Mouse (Mus musculus) cerebellum, adult 2 months (tissue): ENCODE results near the gene Entr1. TPM values are rescaled to one million over a fixed set of nuclear protein-coding genes. Genes with fewer than 3 reads are reported as not detected.

Experiments used
- DNase-seq, 2 experiments: peaks; one replicate each; pipeline ENCODE4 v3.0.0; 2021
- H3K27ac ChIP-seq: fragments of 200-500 bp; 2 replicates; pipeline ENCODE4 v1.5.1; 2012; ENCODE audit warnings: low read length, control low read depth, inconsistent platforms; ENCODE audit not compliant: insufficient read depth
- H3K27me3 ChIP-seq: fragments of 200-500 bp; 2 replicates; pipeline ENCODE4 v1.6.1; 2012; ENCODE audit warnings: inconsistent platforms, mild to moderate bottlenecking, low read length, moderate library complexity; ENCODE audit not compliant: control insufficient read depth, insufficient read depth
- H3K4me1 ChIP-seq: fragments of 200-500 bp; 2 replicates; pipeline ENCODE4 v1.6.1; 2011; ENCODE audit warnings: low read length; ENCODE audit not compliant: control insufficient read depth, insufficient read depth
- H3K4me3 ChIP-seq: fragments of 200-500 bp; replicated peaks from 2 replicates; pipeline ENCODE3; 2011; ENCODE audit warnings: mild to moderate bottlenecking, low read depth, low read length, control low read depth; ENCODE audit not compliant: insufficient read depth
- CTCF ChIP-seq: fragments of 200-500 bp; IDR thresholded peaks from 2 replicates; pipeline ENCODE4 v1.5.1; 2011; ENCODE audit warnings: low read depth, mild to moderate bottlenecking, control low read depth, low read length, moderate library complexity, borderline replicate concordance; ENCODE audit not compliant: insufficient read depth
- POLR2A ChIP-seq: fragments of 200-500 bp; IDR thresholded peaks from 2 replicates; pipeline ENCODE4 v1.6.1; 2011; ENCODE audit warnings: low read length, control low read depth, borderline replicate concordance; ENCODE audit not compliant: insufficient read depth
- WGBS: fragments of 180-500 bp; shearing (Covaris S2); methylation state at CpG from one replicate; pipeline ENCODE4 v1.1.7; 2018; 5-methylcytosine and 5-hydroxymethylcytosine counted together
- polyA plus RNA-seq: library from polyadenylated mRNA; depleted of rRNA; stranded (reverse); fragments of >200 nt; gene quantifications from 2 replicates; pipeline ENCODE4 v1.2.3, GENCODE M21; 2012

Gene Entr1
- polyA plus RNA-seq, 1 experiment: 289 TPM

DNA sequence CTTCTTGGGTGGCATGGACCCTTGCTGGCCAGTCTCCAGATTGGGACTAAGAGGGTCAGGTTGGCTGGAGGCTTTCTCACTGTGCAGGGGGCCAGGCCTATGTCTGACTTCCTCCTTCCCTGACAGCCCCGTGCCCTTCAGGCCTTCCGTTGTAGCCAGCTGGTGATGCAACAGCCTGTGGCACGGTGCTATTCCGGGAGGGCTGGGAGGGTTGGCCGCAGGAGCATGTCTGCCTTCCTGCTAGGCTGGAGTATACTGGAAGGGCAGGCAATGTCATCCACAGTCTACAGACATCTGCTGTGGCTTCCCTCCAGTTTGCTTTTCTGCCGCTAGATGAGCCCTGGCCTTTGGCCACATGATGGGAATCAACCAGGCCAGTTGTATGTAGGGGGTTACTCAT is 29.1 kb downstream of the Entr1 start:
- DNase-seq: no peak
- WGBS: 5% methylated on average over 6 of the region's 6 CpGs

DNA sequence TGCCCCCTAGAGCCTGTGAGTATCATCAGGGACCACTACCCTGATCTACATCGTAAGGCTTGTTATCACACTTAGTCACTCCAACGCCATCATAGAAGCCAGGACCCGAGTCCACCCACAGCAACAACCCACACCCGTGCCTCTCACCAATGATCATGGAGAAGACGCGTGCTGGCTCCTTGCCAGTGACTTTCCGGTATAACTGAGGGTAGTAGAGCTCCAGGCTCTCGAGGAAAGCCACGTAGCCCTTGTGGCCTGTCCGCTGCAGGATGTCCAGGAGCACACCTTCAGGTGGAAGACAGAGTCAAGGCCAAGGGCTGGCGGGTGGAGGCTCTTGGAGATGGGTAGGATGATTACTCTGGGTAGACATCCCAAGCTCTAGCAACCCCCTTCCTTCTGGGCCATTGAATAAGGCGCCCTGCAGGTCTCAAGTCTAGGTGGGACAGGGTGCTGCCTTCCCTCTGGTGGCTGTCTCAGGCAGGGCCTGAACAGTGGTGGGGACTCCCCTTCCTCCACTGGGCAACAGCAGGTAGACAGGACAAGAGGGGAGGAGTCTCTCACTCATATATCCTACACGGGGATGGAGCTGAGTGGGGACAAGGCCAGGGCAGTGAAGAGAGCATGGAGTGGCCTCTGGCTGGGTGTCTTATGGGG is 30.3 kb downstream of the Entr1 start:
- peaks cover 29% of the 10 kb centered on the region for H3K4me1 ChIP-seq
- 81% methylated on average over 13 of the region's 13 CpGs for WGBS
- H3K27me3 ChIP-seq: no peaks in the 10 kb centered on the region
- H3K4me3 ChIP-seq: no peak overlapping the region
- H3K27ac ChIP-seq: no peak overlapping the region
- peak in 1 of 2 experiments; percentile 19 for DNase-seq
- TF ChIP-seq POLR2A (no peak), CTCF (no peak)

More for the DNA sequence above, 29.1 kb downstream of the Entr1 start:
- no peak overlapping the region for H3K4me3 ChIP-seq
- no peak overlapping the region for H3K27ac ChIP-seq
- no peaks in the 10 kb centered on the region for H3K27me3 ChIP-seq
- H3K4me1 ChIP-seq: peaks cover 30% of the 10 kb centered on the region
- TF ChIP-seq CTCF (no peak), POLR2A (no peak)

DNA sequence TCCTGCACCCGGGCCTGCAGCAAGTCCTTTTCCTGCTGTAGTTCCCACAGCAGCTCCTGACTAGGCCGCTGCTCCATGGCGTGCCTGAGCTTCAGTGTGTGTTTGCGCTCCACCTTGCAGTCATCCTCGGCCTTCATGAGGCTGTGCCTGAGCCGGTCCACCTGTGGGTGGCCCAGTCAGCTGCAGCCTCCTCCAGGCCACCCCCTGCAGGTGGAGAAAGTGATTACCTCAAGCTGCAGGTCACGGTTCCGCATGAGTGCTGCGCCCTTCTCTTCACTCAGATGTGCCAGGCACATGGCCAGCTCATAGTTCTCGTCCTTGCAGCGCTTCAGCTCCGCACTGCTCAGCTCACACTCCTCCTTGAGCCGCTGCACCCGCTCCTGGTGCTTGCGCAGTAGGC is 31.6 kb downstream of the Entr1 start:
- H3K4me3 ChIP-seq: no peak overlapping the region
- H3K27ac ChIP-seq: no peak overlapping the region
- H3K4me1 ChIP-seq: peaks cover 36% of the 10 kb centered on the region
- WGBS: 40% methylated on average over 15 of the region's 15 CpGs
- TF ChIP-seq CTCF: no peak
- TF ChIP-seq POLR2A: no peak
- DNase-seq: peak in 1 of 2 experiments; percentile 33
- no peaks in the 10 kb centered on the region for H3K27me3 ChIP-seq

DNA sequence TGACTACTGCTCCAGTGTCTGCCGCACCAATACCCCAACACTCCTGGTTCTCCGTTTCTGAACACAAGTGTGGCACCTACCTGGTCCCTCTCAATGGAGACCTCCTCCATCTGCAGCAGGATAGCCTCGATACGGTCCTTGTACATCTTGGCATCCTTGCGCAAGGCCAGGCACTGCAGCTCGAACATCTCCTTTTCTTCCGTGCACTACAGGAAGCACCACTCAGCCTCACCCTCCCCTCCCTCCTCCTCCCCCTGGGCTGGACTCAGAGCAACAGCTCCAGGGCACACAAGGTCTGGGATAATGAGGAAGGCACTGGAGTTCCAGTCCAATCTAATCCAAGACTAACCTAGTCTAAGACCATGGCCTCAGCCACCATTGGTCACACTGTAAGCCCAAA is 32.4 kb downstream of the Entr1 start:
- no peak overlapping the region for H3K4me3 ChIP-seq
- no peak overlapping the region for H3K27ac ChIP-seq
- H3K27me3 ChIP-seq: no peaks in the 10 kb centered on the region
- DNase-seq: no peak
- WGBS: 74% methylated on average over 7 of the region's 7 CpGs
- H3K4me1 ChIP-seq: peaks cover 36% of the 10 kb centered on the region
- TF ChIP-seq CTCF: no peak
- no peak for TF ChIP-seq POLR2A

DNA sequence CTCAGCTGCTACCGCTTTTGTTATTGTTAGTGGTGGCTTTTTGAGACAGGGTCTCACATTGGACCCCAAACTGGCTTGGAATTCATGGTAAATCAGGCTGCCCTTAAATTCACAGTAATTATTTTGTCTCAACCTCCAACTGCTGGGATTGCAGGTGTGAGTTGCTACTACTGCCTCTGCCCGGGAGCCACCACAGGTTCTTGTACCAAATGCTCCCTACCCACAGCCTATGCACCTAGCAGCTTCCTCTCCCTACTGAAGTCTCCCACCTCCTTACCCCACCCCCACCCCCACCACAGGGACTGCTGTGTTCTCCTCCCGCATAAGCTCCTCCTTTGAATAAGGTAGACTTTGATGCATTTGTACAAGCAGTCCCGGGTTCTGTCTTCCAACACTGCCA is 32.9 kb downstream of the Entr1 start:
- H3K27ac ChIP-seq: no peak overlapping the region
- H3K4me1 ChIP-seq: peaks cover 37% of the 10 kb centered on the region
- no peak for DNase-seq
- WGBS: 90% methylated on average over 4 of the region's 4 CpGs
- no peak overlapping the region for H3K4me3 ChIP-seq
- TF ChIP-seq POLR2A (no peak), CTCF (no peak)
- no peaks in the 10 kb centered on the region for H3K27me3 ChIP-seq

DNA sequence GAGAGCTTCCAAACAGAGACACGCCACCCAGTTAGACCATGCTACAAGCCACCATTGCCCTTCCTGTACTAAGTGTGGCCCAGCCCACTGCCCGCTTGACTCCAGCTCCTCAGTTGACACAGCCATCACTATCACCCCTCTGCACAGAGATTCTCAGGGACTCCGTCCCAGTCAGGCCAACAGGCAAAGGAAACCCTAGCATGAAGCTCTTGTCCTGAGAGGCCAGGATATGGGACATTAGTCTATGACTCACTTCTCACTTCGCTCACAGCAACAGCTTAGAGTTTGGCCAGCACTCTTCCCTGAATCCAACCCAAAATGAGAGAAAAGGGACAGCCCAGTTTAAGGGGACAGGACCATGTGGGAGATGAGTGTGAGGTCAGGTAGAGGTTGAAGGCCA is 34.7 kb downstream of the Entr1 start:
- Histone ChIP-seq H3K4me1 (peaks cover 40% of the 10 kb centered on the region), H3K27me3 (no peaks in the 10 kb centered on the region)
- 74% methylated on average over 4 of the region's 4 CpGs for WGBS

DNA sequence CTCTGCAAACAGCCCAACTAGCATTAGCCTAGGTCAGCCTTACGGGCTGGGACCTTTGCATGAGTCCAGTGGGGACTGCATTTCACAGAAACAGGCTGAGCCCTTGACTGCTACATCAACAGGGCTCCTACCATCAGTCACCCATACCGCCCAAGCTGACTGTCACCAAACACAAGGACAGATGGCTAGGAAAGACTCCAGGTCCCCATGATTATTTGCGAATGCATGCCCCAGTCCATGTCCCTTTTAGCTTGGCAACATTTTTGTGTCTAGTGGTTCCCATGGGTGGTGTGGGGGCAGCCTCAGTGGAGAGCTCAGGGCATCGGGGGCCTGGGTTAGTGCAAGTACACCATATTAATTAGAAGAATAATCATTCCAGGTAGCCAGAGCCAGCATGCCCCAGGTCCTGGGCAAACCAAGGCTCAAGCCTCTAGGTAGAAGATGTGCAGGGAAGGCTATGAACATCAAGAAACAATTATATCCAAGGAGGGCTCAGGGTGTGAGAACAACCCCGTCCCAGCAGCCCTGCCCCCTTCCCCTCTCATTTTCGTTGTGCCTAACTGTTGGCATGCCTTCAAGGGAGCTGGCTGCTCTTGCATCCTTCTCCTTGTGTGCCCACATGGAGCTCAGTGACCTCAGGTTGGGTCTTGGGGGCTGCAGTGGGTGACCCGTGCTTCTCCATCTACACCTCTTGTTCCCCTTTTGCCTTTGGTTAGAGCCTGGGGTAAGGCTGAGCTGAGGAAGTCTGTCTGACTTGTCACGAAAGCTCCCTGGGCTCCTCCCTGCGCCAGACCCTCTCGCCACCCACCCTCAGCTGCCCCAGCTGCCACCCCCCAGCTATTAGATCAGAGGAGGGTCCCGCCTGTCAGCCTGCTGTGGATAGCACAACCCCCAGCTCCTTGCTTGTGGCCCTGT is 35.8 kb downstream of the Entr1 start:
- no peaks in the 10 kb centered on the region for H3K27me3 ChIP-seq
- DNase-seq: peak; percentile 60 to 66
- peaks cover 40% of the 10 kb centered on the region for H3K4me1 ChIP-seq
- H3K27ac ChIP-seq: peak overlapping the region; percentile 56
- H3K4me3 ChIP-seq: peak overlapping the region; percentile 82
- TF ChIP-seq POLR2A: no peak
- TF ChIP-seq CTCF: no peak
- WGBS: 41% methylated on average over 11 of the region's 11 CpGs

More for the DNA sequence above, 34.7 kb downstream of the Entr1 start:
- peak in 1 of 2 experiments; percentile 15 for DNase-seq
- Histone ChIP-seq H3K27ac (no peak overlapping the region), H3K4me3 (no peak overlapping the region)
- TF ChIP-seq POLR2A: no peak
- no peak for TF ChIP-seq CTCF

DNA sequence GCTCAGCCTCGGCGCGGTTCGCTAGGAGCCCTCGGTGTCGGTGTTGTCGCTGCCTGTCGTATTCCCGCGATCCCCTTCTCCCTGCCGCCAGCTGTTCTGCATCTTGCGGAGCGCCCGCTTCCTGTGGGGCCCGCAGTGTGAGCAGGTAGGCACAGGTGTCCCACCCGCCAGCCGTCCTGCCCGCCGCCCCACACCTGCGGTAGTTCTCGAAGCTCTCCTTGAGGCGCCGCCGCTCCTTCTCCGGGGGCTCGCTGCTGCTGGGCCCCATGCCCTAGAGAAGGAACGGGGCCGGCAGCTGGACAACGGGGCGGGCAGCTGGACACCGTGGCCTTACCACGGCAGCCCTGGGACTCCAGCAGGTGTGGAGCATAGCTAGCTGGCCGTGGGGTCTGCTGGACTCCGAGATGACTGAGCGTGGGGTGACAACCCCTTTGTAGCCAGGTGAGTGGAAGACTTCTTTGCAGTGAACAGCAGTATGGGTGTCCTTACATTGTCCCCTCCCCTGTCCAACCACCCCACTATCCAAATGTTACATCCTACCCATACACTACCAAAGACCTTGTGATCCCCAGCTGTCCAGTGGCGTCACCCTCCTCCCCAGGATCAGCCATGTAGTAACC is 36.7 kb downstream of the Entr1 start:
- Histone ChIP-seq H3K4me1 (peaks cover 34% of the 10 kb centered on the region), H3K27ac (peak overlapping the region; percentile 56), H3K4me3 (peak overlapping the region; percentile 82), H3K27me3 (no peaks in the 10 kb centered on the region)
- no peak for DNase-seq
- WGBS: under 1% methylated on average over 36 of the region's 36 CpGs
- TF ChIP-seq CTCF: no peak
- TF ChIP-seq POLR2A: no peak
